Mouse (Mus musculus) ES-E14 (cell line): ENCODE measurements at regions not wholly inside any gene's neighbourhood (a gene's known extent, or its start where the extent isn't known, plus 50 kb on each side); places are given as distances from the start of the nearest gene placed in this dataset.
A peak's percentile ranks its signal among the peaks of the same experiment; 100 is the strongest.

Experiments used
- DNase-seq: peaks from one replicate; pipeline ENCODE4 v3.0.0-alpha.2; 2013; ENCODE audit warnings: low read depth, low spot score
- H3K27ac ChIP-seq: 2 replicates; pipeline ENCODE4 v1.5.1; 2012; ENCODE audit warnings: low read depth, mild to moderate bottlenecking, low read length, moderate library complexity, mixed read lengths; ENCODE audit not compliant: poor library complexity, insufficient read depth, severe bottlenecking
- H3K36me3 ChIP-seq: 2 replicates; pipeline ENCODE4 v1.6.1; 2012; ENCODE audit warnings: mild to moderate bottlenecking, low read length, moderate library complexity, mixed read lengths; ENCODE audit not compliant: control insufficient read depth, poor library complexity, insufficient read depth, severe bottlenecking
- H3K4me1 ChIP-seq, 2 experiments: fragments of 150-350 bp in 1 of 2; sonication (generic) in 1 of 2; 2 replicates each; pipeline ENCODE4 v1.6.1; 2012; ENCODE audit warnings: low read length in 2 of 2, mild to moderate bottlenecking in 1 of 2, mixed read lengths in 1 of 2; ENCODE audit not compliant: control insufficient read depth in 2 of 2, insufficient read depth in 2 of 2, poor library complexity in 1 of 2
- H3K4me3 ChIP-seq, 2 experiments: fragments of 150-350 bp in 1 of 2; sonication (generic) in 1 of 2; 2 replicates each; pipeline ENCODE4 v1.5.1; 2012; ENCODE audit warnings: low read length in 2 of 2, low read depth in 1 of 2, mild to moderate bottlenecking in 1 of 2, mixed read lengths in 1 of 2; ENCODE audit not compliant: insufficient read depth in 1 of 2, poor library complexity in 1 of 2, severe bottlenecking in 1 of 2
- H3K9ac ChIP-seq: 2 replicates; pipeline ENCODE4 v1.6.1; 2012; ENCODE audit warnings: low read depth, mild to moderate bottlenecking, low read length, mixed read lengths; ENCODE audit not compliant: poor library complexity, insufficient read depth, severe bottlenecking
- H3K9me3 ChIP-seq: fragments of 150-350 bp; sonication (generic); 2 replicates; pipeline ENCODE4 v1.6.1; 2012; ENCODE audit warnings: low read depth, mild to moderate bottlenecking, low read length; ENCODE audit not compliant: control insufficient read depth, insufficient read depth
- CHD2 ChIP-seq: IDR thresholded peaks from 2 replicates; pipeline ENCODE4 v1.6.1; 2014; ENCODE audit warnings: mild to moderate bottlenecking, low read depth, low read length, inconsistent platforms
- HCFC1 ChIP-seq: IDR thresholded peaks from 2 replicates; pipeline ENCODE4 v1.6.1; 2012; ENCODE audit warnings: low read length, inconsistent platforms, borderline replicate concordance; ENCODE audit not compliant: insufficient read depth
- MAFK ChIP-seq: IDR thresholded peaks from 2 replicates; pipeline ENCODE4 v1.6.1; 2014; ENCODE audit warnings: mild to moderate bottlenecking, low read depth, low read length, inconsistent platforms; ENCODE audit not compliant: insufficient read depth
- ZC3H11A ChIP-seq: IDR thresholded peaks from 2 replicates; pipeline ENCODE4 v1.6.1; 2012; ENCODE audit warnings: low read depth, mild to moderate bottlenecking, inconsistent platforms, low read length, borderline replicate concordance
- ZNF384 ChIP-seq: IDR thresholded peaks from 2 replicates; pipeline ENCODE4 v1.6.1; 2012; ENCODE audit warnings: low read depth, low read length, inconsistent platforms
- in situ Hi-C, 2 experiments: fragments of 600-800 bp; cut with MboI; formaldehyde crosslinking; loops; one replicate each; pipeline ENCODE4 v1.15.1; 2025; ENCODE audit warnings: low sequenced_read_pairs in 2 of 2, inconsistent platforms in 1 of 2; ENCODE audit not compliant: unreplicated experiment in 2 of 2

- Histone ChIP-seq H3K4me1 (no peaks in the 10 kb centered on the region), H3K9ac (no peak overlapping the region), H3K27ac (no peak overlapping the region), H3K9me3 (no peaks in the 10 kb centered on the region), H3K36me3 (no peaks in the 10 kb centered on the region), H3K4me3 (no peak overlapping the region)
- in situ Hi-C loops = no loop called here
- DNase-seq = no peak
- no peak for TF ChIP-seq CHD2
- TF ChIP-seq ZC3H11A = no peak
- no peak for TF ChIP-seq MAFK
- TF ChIP-seq ZNF384 = no peak
- no peak for TF ChIP-seq HCFC1
Measured at GRCm38 (mm10) chr16:12982681-12983080, 126.8 kb upstream of the Ercc4 start.

GRCm38 (mm10) chr16:13001288-13001880 is 108.1 kb upstream of the Ercc4 start:
- TF ChIP-seq ZNF384 = no peak
- no peak for TF ChIP-seq ZC3H11A
- no peak for TF ChIP-seq MAFK
- TF ChIP-seq CHD2 = no peak
- no peak for TF ChIP-seq HCFC1
- H3K36me3 ChIP-seq = no peaks in the 10 kb centered on the region
- H3K9ac ChIP-seq = no peak overlapping the region
- no peak for DNase-seq
- no peaks in the 10 kb centered on the region for H3K4me1 ChIP-seq
- H3K27ac ChIP-seq = no peak overlapping the region
- no peak overlapping the region for H3K4me3 ChIP-seq
- no peaks in the 10 kb centered on the region for H3K9me3 ChIP-seq
- in situ Hi-C loops = no loop called here

GRCm38 (mm10) chr16:13012863-13013262 is 96.6 kb upstream of the Ercc4 start:
- Histone ChIP-seq H3K27ac (no peak overlapping the region), H3K36me3 (no peaks in the 10 kb centered on the region), H3K4me3 (no peak overlapping the region), H3K9ac (no peak overlapping the region), H3K4me1 (peaks cover 2 to 4% of the 10 kb centered on the region in 2 experiments; a peak in 2 of 4 replicates), H3K9me3 (no peaks in the 10 kb centered on the region)
- in situ Hi-C loops = no loop called here
- TF ChIP-seq MAFK (no peak), ZNF384 (no peak), CHD2 (no peak)
- DNase-seq = no peak

- in situ Hi-C loops = no loop called here
- DNase-seq = peak; percentile 26
- no peaks in the 10 kb centered on the region for H3K9me3 ChIP-seq
- 0 out of 2 replicates have a peak overlapping the region, but pooled peaks have one; percentile 47 for H3K27ac ChIP-seq
- no peak overlapping the region for H3K9ac ChIP-seq
- H3K4me1 ChIP-seq = peaks cover 2 to 4% of the 10 kb centered on the region in 2 experiments; a peak in 2 of 4 replicates
- no peaks in the 10 kb centered on the region for H3K36me3 ChIP-seq
- no peak overlapping the region for H3K4me3 ChIP-seq
- peak; percentile 84 for TF ChIP-seq MAFK
- no peak for TF ChIP-seq CHD2
- TF ChIP-seq HCFC1 = no peak
- TF ChIP-seq ZC3H11A = no peak
- TF ChIP-seq ZNF384 = no peak
Measured at GRCm38 (mm10) chr16:13013891-13014644, 95.4 kb upstream of the Ercc4 start.

- Histone ChIP-seq H3K36me3 (no peaks in the 10 kb centered on the region), H3K9ac (no peak overlapping the region), H3K4me3 (no peak overlapping the region), H3K9me3 (no peaks in the 10 kb centered on the region), H3K27ac (no peak overlapping the region), H3K4me1 (no peaks in the 10 kb centered on the region)
- DNase-seq = no peak
- TF ChIP-seq ZC3H11A (peak; percentile 45; the same call in 1 of the 2 replicates), CHD2 (no peak), ZNF384 (no peak), MAFK (no peak), HCFC1 (no peak)
- in situ Hi-C loops = no loop called here
Measured at GRCm38 (mm10) chr16:13022875-13023274, 86.6 kb upstream of the Ercc4 start.
